Mouse (Mus musculus): ENCODE data around the gene Nlgn1.
"Not testable (repeated sequence)": the region's sequence is repeated elsewhere in the genome, so short reads cannot be mapped to it uniquely, and the experiment has no call there.

Gene Nlgn1

GRCm38 (mm10) chr3:25597513-25597912, 734.7 kb downstream of the Nlgn1 start:
- DNase-seq = no peak

DNA sequence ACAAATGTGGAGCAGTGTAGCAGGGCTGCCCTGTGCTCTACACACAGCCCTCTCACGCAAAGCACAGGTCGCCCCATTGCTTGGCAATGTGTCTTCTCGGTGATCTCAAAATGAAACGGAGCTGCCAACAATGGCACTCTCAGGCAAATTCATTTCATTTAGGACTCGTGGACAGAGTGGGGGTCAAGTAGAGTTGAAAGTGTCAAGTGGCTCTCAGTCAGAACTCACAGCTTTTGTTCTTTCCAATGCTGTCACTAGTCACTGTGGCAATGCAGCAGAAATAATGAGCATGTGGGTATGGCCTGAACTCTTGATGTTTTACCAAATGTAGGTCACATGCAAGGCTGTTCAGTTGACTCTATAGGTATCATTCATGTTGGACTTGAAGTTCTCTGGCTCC, 756.7 kb downstream of the Nlgn1 start:
- DNase-seq = no peak

DNA sequence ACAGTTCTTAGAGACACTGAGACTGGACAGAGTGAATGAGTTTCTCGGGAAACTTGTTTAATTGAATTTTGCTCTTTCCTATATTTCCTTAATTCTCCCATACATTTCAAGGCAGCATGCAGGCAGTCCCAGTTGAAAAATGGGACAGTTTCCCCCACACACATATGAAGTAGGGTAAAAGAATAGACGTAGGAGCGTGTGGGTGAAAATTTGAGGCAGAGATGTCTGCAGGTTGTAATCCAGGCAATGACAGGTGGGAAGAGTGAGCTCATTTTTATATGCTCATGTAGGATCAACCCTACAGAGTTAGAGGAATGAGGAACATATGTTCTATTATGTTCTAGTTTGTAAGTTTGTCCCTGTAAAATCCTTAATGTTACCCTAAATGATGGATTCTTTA, 757.4 kb downstream of the Nlgn1 start:
- DNase-seq = no peak

- DNase-seq = not testable (repeated sequence)
Observed at GRCm38 (mm10) chr3:25558513-25558912, 773.7 kb downstream of the Nlgn1 start.

DNA sequence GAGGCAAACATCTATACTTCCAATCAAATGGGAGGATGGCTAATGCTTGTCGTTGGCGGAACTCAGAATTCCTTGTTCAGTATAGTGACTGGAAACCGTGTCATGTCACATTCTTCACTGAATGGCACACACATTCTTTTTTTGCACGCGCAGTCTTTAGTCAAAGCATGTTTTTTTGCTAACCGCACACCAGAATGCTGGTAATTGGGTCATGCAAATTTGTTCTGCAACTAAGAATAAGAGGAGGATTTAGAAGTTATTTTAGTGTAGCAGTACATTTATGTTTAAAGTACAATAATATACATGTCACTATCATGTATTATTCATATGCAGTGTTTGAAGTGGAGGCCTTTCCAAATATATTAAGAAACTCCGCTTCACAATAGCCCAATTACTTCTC, 783.2 kb downstream of the Nlgn1 start:
- not testable (repeated sequence) for DNase-seq

GRCm38 (mm10) chr3:25524236-25524635, 808.0 kb downstream of the Nlgn1 start:
- not testable (repeated sequence) for DNase-seq

DNA sequence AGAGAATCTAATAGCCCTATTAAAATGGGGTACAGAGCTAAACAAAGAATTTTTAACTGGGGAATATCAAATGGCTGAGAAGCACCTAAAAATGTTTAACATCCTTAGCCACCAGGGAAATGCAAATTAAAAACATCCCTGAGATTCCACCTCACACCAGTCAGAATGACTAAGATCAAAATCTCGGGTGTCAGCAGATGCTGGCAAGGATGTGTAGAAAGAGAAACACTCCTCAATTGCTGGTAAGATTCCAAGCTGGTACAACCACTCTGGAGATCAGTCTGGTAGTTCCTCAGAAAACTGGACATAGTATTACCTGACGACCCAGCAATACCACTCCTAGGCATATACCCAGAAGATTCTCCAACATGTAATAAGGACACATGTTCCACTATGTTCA, 869.2 kb downstream of the Nlgn1 start:
- DNase-seq = no peak

GRCm38 (mm10) chr3:25456250-25456860, 875.9 kb downstream of the Nlgn1 start:
- no peak for DNase-seq

- DNase-seq = no peak
Observed at GRCm38 (mm10) chr3:25452314-25452713, 879.9 kb downstream of the Nlgn1 start.

GRCm38 (mm10) chr3:25450471-25450870, 881.8 kb downstream of the Nlgn1 start:
- DNase-seq = no peak

DNA sequence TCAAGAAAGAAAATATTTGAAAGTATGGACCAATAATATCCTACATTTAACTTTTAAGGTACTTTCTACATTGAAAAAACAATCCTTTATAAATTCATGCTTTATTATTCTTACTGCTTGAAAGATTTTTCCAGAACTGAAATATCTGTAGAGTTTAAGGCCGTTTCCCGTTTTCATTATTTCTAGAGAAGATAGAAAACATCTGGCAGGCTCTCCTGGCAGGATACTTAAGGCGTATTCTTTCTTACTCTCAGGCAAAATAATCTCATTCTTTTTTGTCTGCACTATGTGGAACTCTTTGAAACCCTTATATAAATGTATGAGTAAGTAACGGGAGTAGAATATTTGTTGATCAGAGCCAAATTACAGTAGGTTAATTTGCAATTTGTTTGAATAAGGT, 882.9 kb downstream of the Nlgn1 start:
- no peak for DNase-seq

GRCm38 (mm10) chr3:25447181-25447580, 885.1 kb downstream of the Nlgn1 start:
- no peak for DNase-seq

DNA sequence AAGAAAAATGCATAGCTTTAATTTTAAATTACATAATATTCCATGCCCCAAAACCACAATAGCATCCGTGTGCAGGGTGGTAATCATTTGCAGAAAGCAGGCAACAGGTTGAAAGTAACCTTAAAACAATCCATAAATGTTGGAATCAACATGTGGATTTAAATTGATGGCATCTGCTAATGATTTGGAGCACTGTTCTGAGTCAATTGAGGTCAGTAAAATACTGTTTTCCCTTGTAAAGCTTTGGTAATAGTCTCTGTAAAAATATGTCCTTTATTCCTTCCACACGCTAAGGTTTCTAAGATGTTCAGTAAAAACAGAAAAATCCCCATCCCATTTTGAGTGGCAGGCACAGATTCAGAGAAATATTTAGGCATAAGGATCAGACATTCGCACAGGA, 888.6 kb downstream of the Nlgn1 start:
- no peak for DNase-seq

- DNase-seq = no peak
Observed at GRCm38 (mm10) chr3:25442617-25443016, 889.6 kb downstream of the Nlgn1 start.

GRCm38 (mm10) chr3:25426931-25427330, 905.3 kb downstream of the Nlgn1 start:
- no peak for DNase-seq

DNA sequence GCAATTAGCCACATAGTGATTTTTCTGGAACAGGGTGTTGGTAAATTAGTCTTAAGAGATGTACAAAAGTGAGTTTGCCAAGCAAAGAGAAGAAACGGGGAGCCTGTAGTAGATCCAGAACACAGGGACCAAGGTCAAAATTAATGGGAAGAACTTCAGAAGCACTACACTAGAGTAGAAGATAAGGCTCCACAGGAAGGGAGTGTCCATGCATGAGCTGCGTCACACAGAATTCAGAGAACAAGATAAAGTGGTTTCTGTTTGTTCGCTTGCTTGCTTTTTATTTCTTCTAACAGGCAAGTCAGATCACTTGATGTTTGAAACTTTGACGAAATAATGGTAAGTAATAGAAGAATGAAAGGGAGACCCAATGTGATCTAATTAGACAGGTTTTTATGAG, 920.3 kb downstream of the Nlgn1 start:
- no peak for DNase-seq
